Mouse (Mus musculus): ENCODE results near the gene Cacna1e. TPM values are rescaled to one million over a fixed set of nuclear protein-coding genes. Genes with fewer than 3 reads are reported as not detected.

The Cacna1e gene
- polyA plus RNA-seq, 1 experiment from 2014 or later, result 0.49 TPM

- no peak overlapping the region for H3K4me3 ChIP-seq (ENCODE audit: low read depth, low read length)
- H3K4me1 ChIP-seq (ENCODE audit: control insufficient read depth, insufficient read depth, low read length), result no peaks in the 10 kb centered on the region
- H3K4me2 ChIP-seq (ENCODE audit: low read depth, severe bottlenecking), result no peak overlapping the region
- H3K36me3 ChIP-seq (ENCODE audit: control insufficient read depth, insufficient read depth, low read length), result no peaks in the 10 kb centered on the region
- no peak for DNase-seq (ENCODE audit: low spot score)
- WGBS, result 65% methylated on average over 6 of the region's 6 CpGs
- no peak overlapping the region for H3K9ac ChIP-seq (ENCODE audit: low read length)
- no peaks in the 10 kb centered on the region for H3K27me3 ChIP-seq (ENCODE audit: control insufficient read depth, insufficient read depth, low read length)
- ATAC-seq (ENCODE audit: insufficient number of reproducible peaks, low FRiP score, low TSS enrichment, low read depth), result no peak
- no peak overlapping the region for H3K27ac ChIP-seq (replicated peaks; ENCODE audit: low read depth, low read length)
- no peaks in the 10 kb centered on the region for H3K9me3 ChIP-seq (ENCODE audit: control insufficient read depth, low read length)
These were observed 35.4 kb downstream of the Cacna1e start for GRCm38 (mm10) chr1:154848683-154849579.

DNA sequence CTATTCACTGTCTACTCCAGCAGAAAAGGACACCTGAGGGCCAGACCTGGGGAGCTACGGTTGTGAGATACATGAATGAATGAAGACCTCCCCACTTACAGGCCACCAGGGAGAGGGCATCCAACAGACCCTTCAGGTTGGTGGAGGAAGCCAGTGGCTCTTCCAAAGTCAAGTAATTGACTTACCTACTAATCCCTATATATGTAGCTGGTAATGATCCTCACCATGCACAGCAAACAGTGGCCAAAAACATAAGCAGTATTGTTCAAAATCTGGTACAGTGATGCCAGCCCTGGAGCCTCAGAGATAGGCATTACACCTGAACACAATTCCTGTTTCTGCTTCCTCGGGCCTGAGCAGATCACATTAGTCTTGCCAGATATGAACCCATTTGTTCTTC lies 37.4 kb downstream of the Cacna1e start:
- Histone ChIP-seq H3K9me3 (ENCODE audit: control insufficient read depth, low read length) (no peaks in the 10 kb centered on the region), H3K4me1 (ENCODE audit: control insufficient read depth, insufficient read depth, low read length) (no peaks in the 10 kb centered on the region), H3K36me3 (ENCODE audit: control insufficient read depth, insufficient read depth, low read length) (no peaks in the 10 kb centered on the region), H3K27me3 (ENCODE audit: control insufficient read depth, insufficient read depth, low read length) (no peaks in the 10 kb centered on the region), H3K4me3 (ENCODE audit: low read depth, low read length) (no peak overlapping the region), H3K4me2 (ENCODE audit: low read depth, severe bottlenecking) (no peak overlapping the region), H3K27ac (replicated peaks; ENCODE audit: low read depth, low read length) (no peak overlapping the region), H3K9ac (ENCODE audit: low read length) (no peak overlapping the region)
- ATAC-seq (ENCODE audit: insufficient number of reproducible peaks, low FRiP score, low TSS enrichment, low read depth) (no peak), DNase-seq (ENCODE audit: low spot score) (no peak)
- 89% methylated on average over 2 of the region's 2 CpGs for WGBS

- Histone ChIP-seq H3K9ac (ENCODE audit: low read length) (no peak overlapping the region), H3K4me2 (ENCODE audit: low read depth, severe bottlenecking) (no peak overlapping the region), H3K4me1 (ENCODE audit: control insufficient read depth, insufficient read depth, low read length) (no peaks in the 10 kb centered on the region), H3K4me3 (ENCODE audit: low read depth, low read length) (no peak overlapping the region), H3K9me3 (ENCODE audit: control insufficient read depth, low read length) (no peaks in the 10 kb centered on the region), H3K27ac (replicated peaks; ENCODE audit: low read depth, low read length) (no peak overlapping the region), H3K36me3 (ENCODE audit: control insufficient read depth, insufficient read depth, low read length) (no peaks in the 10 kb centered on the region), H3K27me3 (ENCODE audit: control insufficient read depth, insufficient read depth, low read length) (no peaks in the 10 kb centered on the region)
- WGBS, result 90% methylated on average over 2 of the region's 2 CpGs
- no peak for ATAC-seq (ENCODE audit: insufficient number of reproducible peaks, low FRiP score, low TSS enrichment, low read depth)
- no peak for DNase-seq (ENCODE audit: low spot score)
These were observed 40.9 kb downstream of the Cacna1e start for GRCm38 (mm10) chr1:154843427-154843826.

- no peak overlapping the region for H3K27ac ChIP-seq (replicated peaks; ENCODE audit: low read depth, low read length)
- no peak for ATAC-seq (ENCODE audit: insufficient number of reproducible peaks, low FRiP score, low TSS enrichment, low read depth)
- no peaks in the 10 kb centered on the region for H3K36me3 ChIP-seq (ENCODE audit: control insufficient read depth, insufficient read depth, low read length)
- H3K4me2 ChIP-seq (ENCODE audit: low read depth, severe bottlenecking), result no peak overlapping the region
- no peak for DNase-seq (ENCODE audit: low spot score)
- no peaks in the 10 kb centered on the region for H3K27me3 ChIP-seq (ENCODE audit: control insufficient read depth, insufficient read depth, low read length)
- 71% methylated on average over 5 of the region's 5 CpGs for WGBS
- no peaks in the 10 kb centered on the region for H3K9me3 ChIP-seq (ENCODE audit: control insufficient read depth, low read length)
- no peak overlapping the region for H3K9ac ChIP-seq (ENCODE audit: low read length)
- H3K4me3 ChIP-seq (ENCODE audit: low read depth, low read length), result no peak overlapping the region
- H3K4me1 ChIP-seq (ENCODE audit: control insufficient read depth, insufficient read depth, low read length), result no peaks in the 10 kb centered on the region
These were observed 42.0 kb downstream of the Cacna1e start for GRCm38 (mm10) chr1:154842336-154842735.

GRCm38 (mm10) chr1:154841057-154841630 lies 43.2 kb downstream of the Cacna1e start:
- Histone ChIP-seq H3K4me2 (ENCODE audit: low read depth, severe bottlenecking) (no peak overlapping the region), H3K27me3 (ENCODE audit: control insufficient read depth, insufficient read depth, low read length) (no peaks in the 10 kb centered on the region), H3K4me1 (ENCODE audit: control insufficient read depth, insufficient read depth, low read length) (no peaks in the 10 kb centered on the region), H3K36me3 (ENCODE audit: control insufficient read depth, insufficient read depth, low read length) (no peaks in the 10 kb centered on the region), H3K9me3 (ENCODE audit: control insufficient read depth, low read length) (no peaks in the 10 kb centered on the region), H3K9ac (ENCODE audit: low read length) (no peak overlapping the region), H3K4me3 (ENCODE audit: low read depth, low read length) (no peak overlapping the region), H3K27ac (replicated peaks; ENCODE audit: low read depth, low read length) (no peak overlapping the region)
- ATAC-seq (ENCODE audit: insufficient number of reproducible peaks, low FRiP score, low TSS enrichment, low read depth) (no peak), DNase-seq (ENCODE audit: low spot score) (no peak)
- WGBS, result 79% methylated on average over 6 of the region's 6 CpGs

DNA sequence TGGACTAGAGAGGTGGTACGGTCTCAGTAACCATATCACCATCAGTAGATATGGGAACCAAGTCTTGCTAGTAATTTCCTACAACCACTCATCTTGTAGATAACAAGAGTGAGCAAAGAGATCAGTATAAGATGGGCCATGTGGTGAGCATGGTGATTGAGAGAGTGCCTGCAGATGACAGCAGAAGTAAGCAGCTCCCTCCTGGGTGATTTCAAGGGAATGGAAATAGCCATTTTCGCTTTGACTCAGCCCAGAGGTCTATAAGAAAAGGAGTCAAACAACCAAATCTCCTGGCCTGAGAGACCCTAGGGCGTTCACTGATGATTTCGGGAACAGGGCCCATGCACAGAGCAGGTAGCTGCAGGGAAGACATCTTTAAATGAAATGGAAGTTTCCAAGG lies 45.0 kb downstream of the Cacna1e start:
- no peak for ATAC-seq (ENCODE audit: insufficient number of reproducible peaks, low FRiP score, low TSS enrichment, low read depth)
- Histone ChIP-seq H3K4me2 (ENCODE audit: low read depth, severe bottlenecking) (no peak overlapping the region), H3K9me3 (ENCODE audit: control insufficient read depth, low read length) (no peaks in the 10 kb centered on the region), H3K27me3 (ENCODE audit: control insufficient read depth, insufficient read depth, low read length) (no peaks in the 10 kb centered on the region), H3K9ac (ENCODE audit: low read length) (no peak overlapping the region), H3K27ac (replicated peaks; ENCODE audit: low read depth, low read length) (no peak overlapping the region), H3K4me1 (ENCODE audit: control insufficient read depth, insufficient read depth, low read length) (peaks cover 3% of the 10 kb centered on the region; the same call in 1 of the 2 replicates), H3K36me3 (ENCODE audit: control insufficient read depth, insufficient read depth, low read length) (no peaks in the 10 kb centered on the region), H3K4me3 (ENCODE audit: low read depth, low read length) (no peak overlapping the region)
- 90% methylated on average over 4 of the region's 4 CpGs for WGBS
- no peak for DNase-seq (ENCODE audit: low spot score)

DNA sequence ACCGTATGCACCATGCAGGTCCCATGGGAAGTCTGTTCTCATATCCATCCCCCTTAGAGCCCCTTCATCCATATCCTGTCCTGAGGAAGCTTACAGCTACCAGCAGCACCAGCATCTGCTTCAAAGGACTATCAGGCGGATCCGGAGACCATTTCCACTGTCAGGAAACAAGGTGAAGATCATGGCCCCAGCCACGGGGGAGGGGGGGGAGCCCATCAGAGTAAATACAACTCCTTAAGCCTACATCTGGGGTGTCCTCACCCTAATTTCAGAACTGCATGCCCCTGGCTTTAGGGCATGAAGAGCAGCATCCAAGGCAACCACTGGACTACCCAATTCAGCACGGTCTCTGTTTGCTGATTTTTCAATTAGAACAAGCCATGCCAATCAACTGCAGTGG lies 47.8 kb downstream of the Cacna1e start:
- ATAC-seq (ENCODE audit: insufficient number of reproducible peaks, low FRiP score, low TSS enrichment, low read depth) (no peak), DNase-seq (ENCODE audit: low spot score) (no peak)
- Histone ChIP-seq H3K9me3 (ENCODE audit: control insufficient read depth, low read length) (no peaks in the 10 kb centered on the region), H3K4me2 (ENCODE audit: low read depth, severe bottlenecking) (no peak overlapping the region), H3K36me3 (ENCODE audit: control insufficient read depth, insufficient read depth, low read length) (no peaks in the 10 kb centered on the region), H3K27ac (replicated peaks; ENCODE audit: low read depth, low read length) (no peak overlapping the region), H3K9ac (ENCODE audit: low read length) (no peak overlapping the region), H3K4me1 (ENCODE audit: control insufficient read depth, insufficient read depth, low read length) (peaks cover 3% of the 10 kb centered on the region; the same call in 1 of the 2 replicates), H3K27me3 (ENCODE audit: control insufficient read depth, insufficient read depth, low read length) (no peaks in the 10 kb centered on the region), H3K4me3 (ENCODE audit: low read depth, low read length) (no peak overlapping the region)
- WGBS, result 80% methylated on average over 5 of the region's 5 CpGs

DNA sequence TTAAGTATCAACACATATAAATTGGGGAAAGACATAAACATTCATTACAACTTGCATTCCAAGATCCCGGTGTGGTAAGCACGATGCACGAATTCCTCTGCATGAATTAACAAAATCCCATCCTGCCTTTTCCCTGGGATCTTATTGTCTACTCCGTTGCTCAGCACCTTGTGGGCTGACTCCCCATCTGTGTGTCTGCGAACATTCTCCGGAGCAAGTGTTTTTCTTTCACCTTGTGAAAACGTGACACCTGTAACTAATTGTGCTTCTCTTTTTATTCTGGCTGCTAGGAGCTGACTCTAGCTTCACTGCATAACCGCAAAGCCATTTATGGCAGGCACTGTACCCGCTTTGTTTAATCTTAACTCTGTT lies 52.1 kb downstream of the Cacna1e start:
- Histone ChIP-seq H3K27ac (replicated peaks; ENCODE audit: low read depth, low read length) (no peak overlapping the region), H3K9me3 (ENCODE audit: control insufficient read depth, low read length) (no peaks in the 10 kb centered on the region), H3K9ac (ENCODE audit: low read length) (no peak overlapping the region), H3K4me2 (ENCODE audit: low read depth, severe bottlenecking) (no peak overlapping the region), H3K36me3 (ENCODE audit: control insufficient read depth, insufficient read depth, low read length) (no peaks in the 10 kb centered on the region), H3K4me1 (ENCODE audit: control insufficient read depth, insufficient read depth, low read length) (peaks cover 3% of the 10 kb centered on the region; the same call in 1 of the 2 replicates), H3K27me3 (ENCODE audit: control insufficient read depth, insufficient read depth, low read length) (no peaks in the 10 kb centered on the region), H3K4me3 (ENCODE audit: low read depth, low read length) (no peak overlapping the region)
- DNase-seq (ENCODE audit: low spot score) (no peak), ATAC-seq (ENCODE audit: insufficient number of reproducible peaks, low FRiP score, low TSS enrichment, low read depth) (no peak)
- WGBS, result 70% methylated on average over 9 of the region's 9 CpGs
